Mouse (Mus musculus): ENCODE results near the gene Hcrt.

Hcrt gene

DNA sequence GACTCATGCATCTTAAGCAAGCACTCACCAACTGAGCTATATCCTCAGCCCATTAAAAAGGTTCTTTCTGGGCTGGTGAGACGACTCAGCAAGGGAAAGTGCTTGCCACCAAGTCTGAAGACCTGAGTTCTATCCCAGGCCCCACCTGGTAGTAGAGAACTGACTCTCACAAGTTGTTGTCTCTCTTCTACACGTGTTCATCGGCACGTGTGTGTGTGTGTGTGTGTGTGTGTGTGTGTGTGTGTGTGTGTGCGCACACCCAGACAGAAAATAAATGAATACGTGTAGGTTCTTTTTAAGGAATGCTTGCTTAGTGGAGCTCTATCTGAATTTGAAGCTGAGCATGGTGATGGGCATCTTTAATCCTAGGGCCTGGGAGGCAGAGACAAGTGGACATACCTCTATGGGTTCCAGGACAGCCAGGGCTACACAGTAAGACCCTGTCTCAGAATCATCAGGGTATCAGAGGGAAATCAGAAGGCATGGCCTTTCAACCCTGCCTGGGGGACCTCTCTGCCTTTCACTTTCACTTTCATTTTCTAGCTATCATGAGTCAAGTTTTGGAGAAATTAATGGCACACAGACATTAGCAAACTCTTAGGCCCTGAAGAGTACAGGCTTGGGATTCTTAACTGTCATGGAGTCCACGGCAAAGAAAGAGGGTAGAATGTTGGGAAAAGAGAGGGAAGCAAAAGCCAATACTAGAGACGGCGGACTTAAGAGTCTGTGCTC, 27.4 kb downstream of the Hcrt start:
- no peak for DNase-seq

DNA sequence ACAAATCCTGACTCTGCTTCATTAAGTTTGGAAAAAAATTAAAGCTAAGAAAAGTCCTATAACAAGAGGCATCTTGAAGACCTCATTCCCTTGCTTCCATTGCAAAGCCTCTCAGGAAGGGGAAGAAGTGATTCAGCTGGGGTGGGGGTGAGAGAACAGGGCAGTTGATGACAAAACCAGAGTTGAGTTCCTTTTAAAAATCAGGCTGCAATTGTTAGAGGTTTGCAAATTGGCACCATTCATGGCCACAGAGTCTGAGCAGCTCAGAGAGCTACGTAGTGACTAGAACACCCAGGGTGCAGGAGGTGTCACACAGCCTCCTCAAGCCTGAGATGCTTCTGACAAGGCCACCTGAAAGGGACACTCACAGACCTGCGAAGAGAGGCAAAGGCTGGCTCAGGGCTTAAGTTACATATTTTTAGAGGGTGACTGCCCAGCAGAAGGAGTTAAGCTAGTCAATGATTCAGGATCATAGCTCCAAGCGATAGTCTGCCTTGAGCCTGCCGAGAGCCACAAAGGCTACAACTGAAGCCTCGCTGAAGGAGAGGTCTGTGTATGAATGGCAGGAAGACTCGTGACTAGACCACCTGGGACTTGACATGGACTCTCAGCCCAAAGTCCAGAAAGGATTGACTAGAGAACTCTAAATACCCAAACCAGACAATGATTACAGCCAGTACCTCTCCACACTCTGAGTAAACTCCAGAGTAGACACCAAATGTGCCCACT, 32.1 kb downstream of the Hcrt start:
- no peak for DNase-seq

DNA sequence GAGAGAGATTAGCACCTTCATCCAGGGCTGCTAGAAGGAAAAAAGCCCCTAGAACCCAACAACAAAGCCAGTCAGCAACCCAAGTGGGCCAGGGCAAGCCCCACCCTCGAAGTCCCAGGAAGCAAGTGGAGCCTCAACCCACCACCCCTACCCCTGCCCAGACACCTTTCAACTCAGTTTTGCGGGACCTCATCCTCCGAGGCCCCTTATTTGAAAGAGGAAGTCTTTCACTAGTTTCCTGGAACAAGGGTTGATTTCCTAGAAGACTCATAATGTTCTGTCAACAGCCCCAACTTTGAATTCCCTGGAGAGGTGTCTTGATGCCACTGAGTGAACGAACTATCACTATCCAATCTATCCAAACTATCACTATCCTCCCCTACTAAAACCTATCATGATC, 32.8 kb downstream of the Hcrt start:
- DNase-seq: no peak

DNA sequence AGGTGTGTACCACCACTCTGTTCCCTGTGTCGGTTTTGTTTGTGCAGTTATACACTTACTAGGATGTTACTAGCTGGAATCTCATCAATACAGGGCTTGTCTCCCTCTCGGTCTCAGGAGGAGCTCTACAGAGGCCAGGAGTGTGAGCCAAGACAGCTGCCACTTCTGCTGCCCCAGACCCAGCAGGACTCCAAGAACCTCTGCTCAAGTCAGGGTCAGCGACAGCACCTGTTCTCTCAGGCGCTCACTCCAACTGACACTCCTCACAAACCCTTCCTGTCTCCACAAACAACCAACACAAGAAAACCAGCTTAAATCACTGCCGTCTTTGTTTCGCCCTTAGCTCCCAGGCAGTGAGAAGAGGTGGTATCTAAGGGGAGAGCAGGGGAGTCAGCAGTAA, 34.1 kb downstream of the Hcrt start:
- DNase-seq: no peak

DNA sequence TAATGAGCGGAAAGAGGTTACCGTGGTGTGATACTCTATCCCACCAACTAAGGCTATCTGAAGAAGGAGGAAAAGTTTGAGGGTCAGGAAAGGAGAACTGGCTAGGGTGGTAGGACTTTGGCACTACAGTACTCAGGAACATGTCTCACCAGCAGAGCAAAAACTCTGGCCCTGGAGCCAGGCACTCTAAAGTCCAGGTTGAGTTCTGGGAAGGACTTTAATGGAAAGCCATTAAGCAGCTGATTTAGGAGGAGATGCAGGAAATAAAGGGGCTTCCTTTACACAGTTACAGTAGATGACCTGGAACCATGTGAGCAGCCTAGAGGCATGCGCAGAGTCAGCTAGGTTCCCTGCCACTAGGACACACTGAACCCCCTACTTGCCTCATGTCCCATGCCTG, 35.5 kb downstream of the Hcrt start:
- no peak for DNase-seq

DNA sequence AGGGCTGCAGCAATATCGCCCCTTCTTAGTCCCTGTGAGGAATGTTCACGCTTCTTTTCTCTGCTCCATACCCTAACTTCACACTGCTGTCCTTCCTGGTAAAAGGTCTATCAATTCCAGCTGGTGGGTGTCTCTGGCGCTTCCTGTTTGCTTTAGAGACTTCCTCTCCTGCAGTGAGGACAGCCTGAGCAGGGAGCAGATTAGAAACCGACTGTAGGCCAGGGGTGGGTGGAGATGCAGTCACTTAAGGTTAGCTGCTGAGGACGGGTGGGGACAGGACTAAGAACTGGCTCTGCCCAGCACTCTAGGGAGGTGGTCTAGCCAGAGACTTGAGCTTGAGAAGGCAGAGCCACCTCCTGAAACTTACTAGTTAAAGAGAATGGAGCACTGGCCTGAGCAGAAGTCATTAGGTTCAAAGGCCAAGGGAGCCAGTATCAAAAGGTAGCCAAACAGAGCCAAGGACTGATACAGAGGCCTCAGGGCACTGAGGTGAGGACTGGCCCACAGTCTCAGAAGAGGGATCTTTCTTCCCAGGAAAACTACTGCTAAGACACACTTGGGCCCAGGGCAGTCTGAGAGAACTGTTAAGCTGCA, 37.7 kb downstream of the Hcrt start:
- no peak for DNase-seq

DNA sequence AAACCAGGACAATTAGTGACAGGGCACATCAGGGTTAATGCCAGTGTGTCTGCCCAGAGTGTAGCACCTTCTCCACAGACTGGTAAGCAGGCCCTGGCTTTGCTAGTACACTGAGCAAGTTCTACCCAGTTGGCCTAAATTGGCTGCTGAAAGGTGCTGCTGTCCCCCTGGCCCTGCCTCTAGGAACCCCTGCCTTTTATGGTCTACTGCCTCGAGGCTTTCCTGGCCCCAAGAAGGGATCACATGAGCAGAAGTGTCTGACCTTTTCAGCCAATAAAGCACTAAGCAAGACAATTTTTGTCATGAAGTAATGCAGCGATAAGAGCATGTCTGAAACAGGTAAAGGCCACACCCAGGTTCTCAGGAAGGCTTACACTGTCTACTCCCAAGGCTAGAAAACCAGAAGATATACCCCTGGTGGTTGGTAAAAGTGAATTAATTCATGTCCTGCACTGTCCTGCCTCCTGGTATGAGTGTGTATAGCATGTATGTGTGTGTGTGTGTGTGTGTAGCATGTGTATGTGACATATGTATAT, 40.2 kb downstream of the Hcrt start:
- no peak for DNase-seq

DNA sequence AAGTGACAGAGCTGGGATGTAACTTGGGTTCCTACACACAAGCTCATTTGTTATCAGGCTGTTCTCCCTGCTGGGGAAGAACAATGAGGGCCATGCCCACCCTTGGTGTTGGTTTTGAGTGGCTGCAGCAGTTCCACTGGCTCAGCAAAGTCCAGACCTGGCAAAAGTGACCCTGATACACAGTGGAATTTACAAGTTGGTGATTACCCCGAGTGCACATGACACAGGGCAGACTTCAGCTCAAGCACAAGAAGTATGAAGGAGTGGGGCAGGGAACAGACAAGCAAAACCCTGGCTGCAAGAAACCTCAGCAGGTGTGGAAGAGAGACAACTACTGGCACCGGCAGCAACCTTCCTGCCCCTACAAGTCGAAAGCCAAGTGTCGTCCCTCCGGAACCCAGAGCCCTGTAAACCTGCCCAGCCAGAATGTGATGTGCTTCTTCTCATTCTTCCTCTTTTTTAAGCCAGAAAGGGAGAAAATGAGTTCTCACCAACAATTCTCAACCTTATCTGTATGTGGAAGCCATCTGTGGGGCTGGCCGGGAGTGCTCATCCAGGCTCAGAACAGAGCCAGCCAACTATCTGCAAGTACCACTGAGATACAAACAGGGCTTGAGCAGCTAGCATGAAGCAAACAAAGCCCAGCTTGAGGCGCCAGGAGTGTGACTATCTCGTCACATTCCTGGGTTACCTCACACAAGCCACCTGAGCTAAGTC, 40.8 kb downstream of the Hcrt start:
- no peak for DNase-seq

DNA sequence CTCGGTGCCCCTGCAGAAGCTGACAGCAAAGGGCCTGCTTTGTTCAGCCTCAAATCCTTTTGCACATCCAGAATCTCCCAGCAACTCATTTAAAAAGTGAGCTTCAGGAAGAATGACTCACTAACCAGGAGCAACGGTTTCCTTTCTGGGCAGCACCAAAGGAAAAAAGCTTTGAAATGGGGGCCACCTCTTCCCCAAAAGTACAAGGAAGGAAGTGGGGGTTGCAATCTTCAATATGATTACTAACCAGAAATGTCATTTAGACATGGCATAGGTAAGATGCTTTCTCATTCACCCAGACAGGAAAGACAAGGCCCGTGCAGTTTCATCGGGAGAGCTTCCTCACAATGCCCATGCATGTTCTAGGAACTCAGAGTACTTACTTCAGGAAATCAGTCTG, 41.5 kb downstream of the Hcrt start:
- no peak for DNase-seq

DNA sequence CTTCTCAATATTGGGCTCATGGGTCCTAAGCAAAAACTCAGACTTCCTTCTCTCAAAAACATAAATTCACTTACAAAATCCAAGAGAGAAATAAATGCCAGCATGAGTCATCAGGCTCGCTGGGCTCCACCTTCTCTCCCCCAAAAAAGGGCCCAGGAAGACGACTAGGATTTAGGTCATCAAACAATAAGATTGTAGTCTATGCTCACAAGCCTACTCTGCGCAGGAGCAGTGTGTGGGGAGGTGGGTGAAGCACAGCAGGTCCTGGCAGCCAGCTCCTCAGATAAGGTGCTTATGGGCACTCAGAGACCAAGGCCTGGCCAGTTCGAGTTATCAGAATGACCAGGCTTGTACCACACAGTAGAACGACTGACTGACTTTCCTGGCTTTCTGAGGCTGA, 42.4 kb downstream of the Hcrt start:
- no peak for DNase-seq

DNA sequence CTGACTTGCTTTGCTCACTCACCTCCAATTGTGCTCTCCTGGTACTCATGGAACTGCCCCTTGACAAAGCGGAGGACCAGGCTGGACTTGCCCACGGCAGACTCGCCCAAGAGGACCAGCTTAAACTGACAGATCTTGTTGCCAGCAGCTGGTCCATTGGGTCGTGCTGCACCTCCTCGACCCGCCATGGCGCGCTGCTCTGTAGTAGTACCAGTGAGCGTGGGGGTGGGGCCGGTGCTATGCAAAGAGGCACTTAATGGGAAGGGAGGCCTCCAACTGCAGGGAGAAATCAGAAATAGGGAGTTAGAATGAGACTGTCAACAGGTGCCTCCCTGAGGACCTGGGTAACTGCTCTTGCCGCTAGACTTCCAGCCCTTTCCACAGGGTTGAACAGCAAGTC, 42.8 kb downstream of the Hcrt start:
- DNase-seq: no peak

DNA sequence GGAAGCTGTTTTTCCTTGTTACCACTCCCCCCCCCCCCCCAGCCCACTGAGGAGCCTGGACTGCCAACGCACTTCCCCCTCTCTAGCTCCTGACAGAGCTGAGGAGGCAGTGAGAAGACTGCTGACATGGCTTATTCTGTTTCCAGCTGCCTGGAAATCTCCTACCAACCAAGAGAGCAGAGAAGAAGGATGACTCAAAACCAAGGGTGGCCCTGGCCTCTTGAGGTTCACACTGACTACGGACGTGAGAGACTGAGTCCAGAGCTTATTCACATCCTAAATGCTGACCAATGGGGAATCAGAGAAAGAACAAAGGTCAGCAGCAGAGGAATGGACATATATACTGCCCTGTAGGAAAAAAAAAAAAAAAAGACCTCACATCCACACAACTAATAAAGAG, 43.4 kb downstream of the Hcrt start:
- no peak for DNase-seq

DNA sequence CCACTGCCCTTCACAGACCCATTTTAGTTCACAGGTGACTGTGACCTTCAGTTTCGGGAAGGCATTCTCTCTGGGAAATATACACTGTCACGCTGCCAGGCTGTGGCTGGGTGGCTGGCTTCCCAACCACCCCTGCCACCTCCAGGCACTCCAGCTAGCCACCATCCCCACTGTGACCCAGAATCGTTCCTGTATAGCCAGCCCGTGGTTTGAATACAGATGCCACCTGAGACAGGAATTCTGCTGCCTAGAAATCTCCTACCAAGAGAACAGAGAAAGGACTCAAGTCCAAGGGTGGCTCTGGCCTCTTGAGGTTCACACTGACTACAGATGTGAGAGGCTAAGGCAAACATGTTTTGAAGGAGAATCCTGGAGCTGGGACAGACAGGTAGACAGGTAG, 43.9 kb downstream of the Hcrt start:
- no peak for DNase-seq

DNA sequence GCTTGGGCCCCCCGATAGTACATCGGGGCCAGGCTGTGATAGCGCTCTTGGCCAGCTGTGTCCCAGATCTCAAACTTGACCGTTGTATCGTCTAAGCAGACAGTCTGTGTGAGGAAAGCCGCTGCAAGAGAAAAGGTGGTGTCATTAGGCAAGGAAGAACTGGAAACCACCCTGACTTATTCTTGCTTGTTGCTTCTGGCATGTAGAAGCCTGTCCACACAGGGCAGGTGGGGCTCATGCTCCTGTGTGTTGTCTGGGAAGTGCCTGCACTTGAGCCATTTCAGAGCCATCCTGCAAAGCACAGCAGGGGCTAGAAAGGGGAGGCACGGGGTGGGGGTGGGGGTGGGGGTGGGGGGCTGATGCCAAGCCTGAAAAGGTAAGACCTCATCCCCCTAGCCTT, 44.3 kb downstream of the Hcrt start:
- no peak for DNase-seq

DNA sequence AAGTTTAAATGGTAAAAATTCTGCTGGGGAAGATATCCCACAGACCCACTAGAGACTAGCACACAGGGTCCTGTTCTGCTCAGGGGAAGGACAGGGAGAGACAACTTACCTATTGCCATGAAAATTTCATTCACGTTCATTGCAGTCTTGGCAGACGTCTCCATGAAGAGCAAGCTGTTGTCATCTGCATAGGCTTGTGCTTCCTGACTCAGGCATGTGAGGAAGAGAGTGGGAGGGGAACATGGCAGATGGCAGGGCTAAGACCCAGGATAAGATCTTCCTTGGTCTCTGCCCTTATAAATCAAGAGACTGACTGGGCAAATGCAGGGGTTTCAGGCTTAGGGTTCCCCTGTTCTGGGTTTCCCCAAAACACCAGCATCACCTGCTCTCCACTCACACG, 46.1 kb downstream of the Hcrt start:
- DNase-seq: no peak

DNA sequence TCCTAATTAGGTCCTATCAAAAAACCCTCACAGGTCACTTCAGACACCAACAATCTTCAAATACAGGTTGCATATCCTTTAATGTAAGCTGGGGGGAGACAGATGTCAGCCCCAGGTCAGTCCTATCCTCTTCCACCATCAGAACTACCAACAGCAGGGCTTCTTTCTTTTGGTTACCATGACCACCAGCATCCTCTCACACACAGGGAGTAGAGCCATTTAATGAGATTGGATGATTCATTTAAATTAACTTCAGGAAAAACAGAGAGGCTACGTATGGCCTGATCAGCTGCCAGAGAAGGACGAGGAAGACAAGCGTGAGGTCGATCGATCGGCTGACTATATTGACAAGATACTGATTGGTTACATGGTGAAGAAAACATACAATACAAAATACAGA, 47.8 kb downstream of the Hcrt start:
- DNase-seq: no peak

DNA sequence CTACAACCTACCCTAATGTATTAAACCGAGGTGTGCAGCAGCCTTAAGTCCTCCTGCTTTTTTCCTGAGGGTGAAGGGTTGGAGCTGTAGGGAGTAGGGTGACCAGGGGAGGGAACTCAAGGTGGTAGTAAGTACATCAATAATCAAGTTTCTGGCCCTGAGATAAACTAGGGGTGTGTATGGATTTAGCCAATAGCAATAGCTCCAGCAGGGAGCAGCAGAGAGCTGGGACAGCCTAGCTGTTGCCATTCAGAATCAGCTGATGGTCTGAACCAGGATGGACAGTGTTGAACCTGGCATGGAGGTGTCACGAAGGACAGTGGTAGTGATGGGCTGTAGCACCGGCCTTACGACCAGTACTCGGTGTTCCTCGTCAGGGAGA, 48.2 kb downstream of the Hcrt start:
- peak; percentile 42 to 62 for DNase-seq

DNA sequence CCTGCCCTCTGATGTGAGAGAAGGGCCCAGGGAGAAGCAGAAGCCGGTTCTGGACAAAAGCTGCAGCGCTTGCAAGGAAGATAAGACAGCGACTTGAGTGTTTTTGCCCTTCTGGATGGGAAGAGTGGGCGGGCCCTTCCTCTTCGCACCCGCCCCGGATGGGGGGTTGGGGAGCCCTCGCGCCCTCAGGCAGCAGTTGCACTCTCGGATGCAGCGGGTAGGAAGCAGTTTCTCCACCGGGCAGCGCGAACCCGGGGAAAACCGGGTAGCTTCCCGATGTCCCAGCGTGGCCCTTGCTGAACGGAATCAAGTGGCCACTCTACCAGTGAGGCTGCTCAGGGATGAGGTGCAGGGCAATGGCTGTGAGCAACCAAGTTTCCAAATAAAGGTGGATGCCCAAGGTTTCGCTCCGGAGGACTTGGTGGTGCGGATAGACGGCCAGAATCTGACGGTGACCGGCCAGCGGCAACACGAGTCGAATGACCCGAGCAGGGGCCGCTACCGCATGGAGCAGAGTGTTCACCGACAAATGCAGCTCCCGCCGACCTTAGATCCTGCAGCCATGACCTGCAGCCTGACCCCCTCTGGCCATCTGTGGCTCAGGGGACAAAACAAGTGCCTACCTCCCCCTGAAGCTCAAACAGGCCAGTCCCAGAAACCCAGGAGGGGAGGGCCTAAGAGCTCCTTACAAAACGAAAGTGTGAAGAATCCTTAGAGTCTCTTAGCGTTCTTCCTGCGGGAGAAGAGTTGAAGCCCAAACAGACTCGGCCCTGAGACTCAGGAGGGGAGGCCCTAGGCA, 48.8 kb downstream of the Hcrt start, which contains the start of gene Hspb9:
Gene Hspb9 (plus strand): TSS at position 116 of the 799 bp plus-strand sequence.
- peak; percentile 78 to 84 for DNase-seq

DNA sequence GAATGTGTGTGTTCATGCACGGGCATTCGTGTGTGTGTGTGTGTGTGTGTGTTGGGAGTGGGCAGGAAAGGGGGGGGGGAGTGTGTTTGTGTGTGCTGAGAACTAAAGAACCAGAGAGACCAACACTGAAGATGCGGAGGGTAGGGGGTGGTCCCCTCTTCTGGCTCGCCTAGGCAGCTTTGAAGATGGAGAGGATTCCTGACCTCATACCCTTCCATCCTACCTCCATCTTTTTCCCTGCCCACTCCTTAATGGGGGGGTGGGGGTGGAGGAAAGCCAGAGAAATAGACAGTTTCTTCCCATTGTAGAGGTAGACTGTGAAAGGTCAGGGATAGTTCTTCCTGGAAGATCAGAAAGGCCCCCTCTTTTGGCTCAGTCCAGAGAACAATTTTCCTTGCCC, 49.6 kb downstream of the Hcrt start:
- DNase-seq: no peak

DNA sequence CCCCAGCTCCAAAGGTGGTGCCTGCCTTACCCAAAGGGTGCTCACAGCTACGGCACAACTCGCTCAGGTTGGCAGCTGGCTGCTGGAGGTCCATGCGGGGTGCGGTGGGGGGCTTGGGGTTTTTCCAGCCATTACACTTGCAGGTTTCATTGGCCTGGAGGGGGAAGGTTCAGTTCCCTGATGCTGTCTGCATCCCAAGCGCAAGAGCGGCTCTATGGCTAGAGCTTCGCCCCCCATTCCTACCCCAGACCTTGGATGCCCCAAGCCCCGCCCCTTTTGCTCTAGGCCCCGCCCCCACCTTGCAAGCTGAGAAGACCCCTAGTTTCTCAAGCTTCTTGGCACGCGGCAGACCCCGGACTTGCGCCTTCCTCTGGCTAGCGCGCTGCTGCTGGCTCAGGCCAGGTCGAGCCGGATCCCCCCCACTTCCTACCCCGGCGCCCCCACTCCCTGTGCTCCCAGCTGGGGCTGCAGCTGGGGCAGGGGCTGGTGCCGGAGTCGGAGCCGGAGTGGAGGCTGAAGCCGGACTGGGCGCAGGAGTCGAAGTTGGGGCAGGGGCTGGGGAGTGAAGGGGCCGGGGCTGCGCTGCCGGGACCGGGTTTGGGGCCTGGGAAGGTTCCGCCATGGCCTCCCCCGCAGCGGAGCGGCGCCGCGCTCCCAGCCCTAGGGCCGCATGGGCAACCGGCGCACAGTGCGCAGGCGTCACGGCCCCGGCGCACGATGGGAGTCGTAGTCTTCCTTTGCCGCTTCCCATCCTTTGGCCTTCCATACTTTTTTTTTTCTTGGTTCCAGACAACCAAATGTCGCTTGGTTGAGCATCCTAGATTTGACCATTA, 50.7 kb downstream of the Hcrt start, which contains the start of gene Kat2a:
Gene Kat2a (minus strand): TSS at position 683 of the 833 bp plus-strand sequence.
- DNase-seq: peak; percentile 62 to 64

Data from thymus, adult 18-20 months (tissue).